Comparison of ENCODE assay signal across 8 mouse cellular contexts in the genomic region with DNA sequence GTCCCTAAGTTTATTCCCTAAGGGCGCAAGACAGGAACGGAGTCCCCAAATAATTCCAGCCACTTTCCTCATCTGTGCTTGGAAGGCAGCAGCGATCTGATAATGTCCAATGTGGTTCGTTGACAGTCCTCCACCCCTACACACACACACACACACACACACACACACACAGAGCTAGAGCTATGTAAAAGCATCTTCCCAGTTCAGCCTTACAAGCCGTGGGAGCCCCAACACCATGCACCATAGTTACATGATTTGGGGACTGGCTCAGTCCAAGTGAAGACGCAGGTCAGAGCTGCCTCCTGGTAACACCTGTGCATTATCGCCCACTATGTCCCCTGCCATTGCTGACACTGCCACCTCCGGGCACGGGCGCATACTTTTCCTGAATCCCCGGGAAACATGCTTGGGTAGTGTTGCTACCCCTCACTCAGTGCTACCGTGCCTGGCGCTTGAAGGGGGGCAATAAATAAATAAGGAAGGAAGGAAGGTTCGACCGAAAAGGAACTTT. TPM values are rescaled to one million over a fixed set of nuclear protein-coding genes. Genes with fewer than 3 reads are reported as not detected.
DNase-seq lines count a peak whose midpoint lies in the region; ATAC-seq and TF ChIP-seq lines count a peak whose summit lies in the region.

No protein-coding gene starts in this region.

- H3K9me3 ChIP-seq in embryonic facial prominence, embryonic 13.5 days = no peaks in the 10 kb centered on the region
- no peaks in the 10 kb centered on the region for H3K9me3 ChIP-seq in hindbrain, embryonic 15.5 days
- no peaks in the 10 kb centered on the region for H3K9me3 ChIP-seq in midbrain, embryonic 15.5 days

- 0% methylated on average over 15 of the region's 15 CpGs for WGBS in embryonic facial prominence, embryonic 13.5 days
- under 1% methylated on average over 15 of the region's 15 CpGs for WGBS in hindbrain, embryonic 15.5 days
- WGBS in midbrain, embryonic 15.5 days = 0% methylated on average over 15 of the region's 15 CpGs

- H3K36me3 ChIP-seq in embryonic facial prominence, embryonic 13.5 days = peaks cover 10% of the 10 kb centered on the region; the same call in 1 of the 2 replicates
- H3K36me3 ChIP-seq in hindbrain, embryonic 15.5 days = no peaks in the 10 kb centered on the region
- H3K36me3 ChIP-seq in midbrain, embryonic 15.5 days (replicated peaks) = no peaks in the 10 kb centered on the region

- peak overlapping the region; percentile 95 for H3K27ac ChIP-seq in left cerebral cortex, adult 2 months
- H3K27ac ChIP-seq in embryonic facial prominence, embryonic 13.5 days = peak overlapping the region; percentile 87; the same call in 1 of the 2 replicates
- H3K27ac ChIP-seq in hindbrain, embryonic 15.5 days (replicated peaks) = peak overlapping the region; percentile 96
- H3K27ac ChIP-seq in midbrain, embryonic 15.5 days = peak overlapping the region; percentile 94

- peaks cover 34% of the 10 kb centered on the region for H3K4me1 ChIP-seq in embryonic facial prominence, embryonic 13.5 days
- peaks cover 49% of the 10 kb centered on the region for H3K4me1 ChIP-seq in hindbrain, embryonic 15.5 days (replicated peaks)
- peaks cover 44% of the 10 kb centered on the region for H3K4me1 ChIP-seq in midbrain, embryonic 15.5 days

- intact Hi-C loops in left cerebral cortex, adult 2 months (cut with DNase I) = loop anchor here (1.0 to 2.0 kb wide), 6 partner anchors 33 to 171 kb away; no protein-coding TSS in a partner anchor

- no peak for TF ChIP-seq CTCF in left cerebral cortex, adult 2 months (IDR thresholded peaks at IDR 0.05)

- peaks cover 15% of the 10 kb centered on the region for H3K27me3 ChIP-seq in embryonic facial prominence, embryonic 13.5 days
- H3K27me3 ChIP-seq in hindbrain, embryonic 15.5 days = peaks cover 3% of the 10 kb centered on the region; the same call in 1 of the 2 replicates
- peaks cover 15% of the 10 kb centered on the region for H3K27me3 ChIP-seq in midbrain, embryonic 15.5 days (replicated peaks)

- ATAC-seq in embryonic facial prominence, embryonic 13.5 days (ENCODE audit: insufficient number of reproducible peaks, insufficient read depth, low FRiP score, low TSS enrichment, low read depth) = no peak
- ATAC-seq in hindbrain, embryonic 15.5 days (ENCODE audit: low FRiP score, low read depth) = peak; percentile 43
- peak; percentile 35 for ATAC-seq in midbrain, embryonic 15.5 days (replicated peaks)

- no peak for DNase-seq in left cerebral cortex, adult 2 months (ENCODE audit: extremely low spot score in 1 of 2, low spot score in 2 of 2)
- no peak for DNase-seq in left cerebral cortex, adult 8-10 months (ENCODE audit: low spot score in 2 of 2)
- DNase-seq in layer of hippocampus, postnatal 36 days = no peak
- DNase-seq in kidney, postnatal 4 days = no peak
- no peak for DNase-seq in adrenal gland, postnatal 10 days

- peak overlapping the region; percentile 88 for H3K4me2 ChIP-seq in embryonic facial prominence, embryonic 13.5 days
- H3K4me2 ChIP-seq in hindbrain, embryonic 15.5 days = peak overlapping the region; percentile 87
- peak overlapping the region; percentile 97 for H3K4me2 ChIP-seq in midbrain, embryonic 15.5 days

- peak overlapping the region; percentile 78 for H3K9ac ChIP-seq in embryonic facial prominence, embryonic 13.5 days
- peak overlapping the region; percentile 82 for H3K9ac ChIP-seq in hindbrain, embryonic 15.5 days
- peak overlapping the region; percentile 78 for H3K9ac ChIP-seq in midbrain, embryonic 15.5 days

- H3K4me3 ChIP-seq in left cerebral cortex, adult 2 months = peak overlapping the region; percentile 73
- H3K4me3 ChIP-seq in embryonic facial prominence, embryonic 13.5 days = peak overlapping the region; percentile 65
- H3K4me3 ChIP-seq in hindbrain, embryonic 15.5 days = peak overlapping the region; percentile 68
- H3K4me3 ChIP-seq in midbrain, embryonic 15.5 days = peak overlapping the region; percentile 65

RNA-seq across cellular contexts. Expression of gene Pfkfb3, which starts 51.6 kb away (rescaled TPM):
- total RNA-seq in left cerebral cortex, adult 2 months (2021) = 10 to 100 TPM; 33.8 to 47.2 TPM
- 10 to 100 TPM; 28.1 to 40.4 (median 30.9) TPM for total RNA-seq in left cerebral cortex, adult 8-10 months (2022)
- polyA plus RNA-seq in embryonic facial prominence, embryonic 13.5 days (2015; fragmentation: Nextera tagmentation; extraction: Ambion mirVana) = 13.4 and 15.6 TPM in 2 replicates
- 32.3 and 33.7 TPM in 2 replicates for polyA plus RNA-seq in hindbrain, embryonic 15.5 days (2015; fragmentation: Nextera tagmentation; extraction: Ambion mirVana)
- 35.3 and 35.7 TPM in 2 replicates for polyA plus RNA-seq in midbrain, embryonic 15.5 days (2015; fragmentation: Nextera tagmentation; extraction: Ambion mirVana)
- 10 to 100 TPM; 41.6 to 43.2 TPM for total RNA-seq in layer of hippocampus, postnatal 36 days (2021)
- total RNA-seq in adrenal gland, postnatal 10 days (2021) = 100 to 1,000 TPM; 107 to 116 TPM
